Mouse (Mus musculus) embryonic facial prominence, embryonic 11.5 days (tissue): ENCODE measurements around the gene Hoxa10. TPM values are rescaled to one million over a fixed set of nuclear protein-coding genes. Genes with fewer than 3 reads are reported as not detected.

ENCODE experiments used
- ATAC-seq: fragments of 200-750 bp; cut with Nextera tagmentation; replicated peaks from 2 replicates; pipeline ENCODE4 v1.8.0; 2017; ENCODE audit warnings: low read depth; ENCODE audit not compliant: insufficient number of reproducible peaks, low FRiP score, low TSS enrichment
- DNase-seq: peaks from one replicate; pipeline ENCODE4 v3.0.0-alpha.2; 2015; ENCODE audit warnings: low spot score
- H3K27ac ChIP-seq: fragments of 300-500 bp; sonication (generic); replicated peaks from 2 replicates; pipeline ENCODE4 v1.5.1; 2014; ENCODE audit warnings: mild to moderate bottlenecking, low read depth, low read length, control low read depth
- H3K27me3 ChIP-seq: fragments of 300-500 bp; sonication (generic); 2 replicates; pipeline ENCODE4 v1.6.1; 2014; ENCODE audit warnings: mild to moderate bottlenecking, low read length, moderate library complexity, mixed read lengths; ENCODE audit not compliant: control insufficient read depth, insufficient read depth
- H3K36me3 ChIP-seq: fragments of 300-500 bp; sonication (generic); replicated peaks from 2 replicates; pipeline ENCODE4 v1.6.1; 2014; ENCODE audit warnings: low read depth, mild to moderate bottlenecking, low read length, moderate library complexity, mixed read lengths; ENCODE audit not compliant: control insufficient read depth, insufficient read depth
- H3K4me1 ChIP-seq: fragments of 300-500 bp; sonication (generic); 2 replicates; pipeline ENCODE4 v1.6.1; 2014; ENCODE audit warnings: low read length, mixed read lengths; ENCODE audit not compliant: control insufficient read depth, insufficient read depth
- H3K4me2 ChIP-seq: fragments of 300-500 bp; sonication (generic); 2 replicates; pipeline ENCODE4 v1.6.1; 2014; ENCODE audit warnings: low read depth, mild to moderate bottlenecking, control low read depth, low read length, moderate library complexity
- H3K4me3 ChIP-seq: fragments of 300-500 bp; sonication (generic); 2 replicates; pipeline ENCODE4 v1.5.1; 2014; ENCODE audit warnings: low read depth, low read length, control low read depth
- H3K9ac ChIP-seq: fragments of 300-500 bp; sonication (generic); replicated peaks from 2 replicates; pipeline ENCODE4 v1.6.1; 2014; ENCODE audit warnings: mild to moderate bottlenecking, control low read depth, low read length
- H3K9me3 ChIP-seq: fragments of 300-500 bp; sonication (generic); replicated peaks from 2 replicates; pipeline ENCODE4 v1.6.1; 2016; ENCODE audit warnings: mild to moderate bottlenecking, low read length, inconsistent platforms, mixed read lengths; ENCODE audit not compliant: control insufficient read depth
- WGBS: fragments of 180-500 bp; shearing (Covaris S2); extraction: QIAGEN DNeasy Blood & Tissue Kit; methylation state at CpG from one replicate; pipeline ENCODE4 v1.1.7; 2014; 5-methylcytosine and 5-hydroxymethylcytosine counted together
- polyA plus RNA-seq: library from polyadenylated mRNA; unstranded; fragments of >200 nt; fragmentation: Nextera tagmentation; extraction: Ambion mirVana; gene quantifications from 2 replicates; pipeline ENCODE4 v1.2.1, GENCODE M21; 2014

The Hoxa10 gene
- polyA plus RNA-seq, 1 experiment from 2014 or later: not detected

GRCm38 (mm10) chr6:52266666-52266985 is 26.0 kb upstream of the Hoxa10 start:
- no peak overlapping the region for H3K9ac ChIP-seq
- H3K4me1 ChIP-seq: no peaks in the 10 kb centered on the region
- H3K4me2 ChIP-seq: no peak overlapping the region
- no peak overlapping the region for H3K27ac ChIP-seq
- peaks cover 85% of the 10 kb centered on the region for H3K27me3 ChIP-seq
- ATAC-seq (no peak), DNase-seq (no peak)
- no peaks in the 10 kb centered on the region for H3K36me3 ChIP-seq
- 2% methylated on average over 9 of the region's 9 CpGs for WGBS
- no peaks in the 10 kb centered on the region for H3K9me3 ChIP-seq
- no peak overlapping the region for H3K4me3 ChIP-seq

- Histone ChIP-seq H3K27me3 (peaks cover 83% of the 10 kb centered on the region), H3K4me3 (no peak overlapping the region), H3K9ac (no peak overlapping the region), H3K9me3 (no peaks in the 10 kb centered on the region), H3K27ac (no peak overlapping the region), H3K4me1 (no peaks in the 10 kb centered on the region), H3K36me3 (no peaks in the 10 kb centered on the region), H3K4me2 (no peak overlapping the region)
- DNase-seq (peak; percentile 23), ATAC-seq (no peak)
- under 1% methylated on average over 19 of the region's 19 CpGs for WGBS
These were observed 25.4 kb upstream of the Hoxa10 start for GRCm38 (mm10) chr6:52265913-52266665.

- Histone ChIP-seq H3K9ac (no peak overlapping the region), H3K9me3 (no peaks in the 10 kb centered on the region), H3K36me3 (no peaks in the 10 kb centered on the region), H3K4me2 (no peak overlapping the region), H3K4me1 (peaks cover 5% of the 10 kb centered on the region; the same call in 1 of the 2 replicates), H3K27me3 (peaks cover 82% of the 10 kb centered on the region), H3K4me3 (no peak overlapping the region), H3K27ac (no peak overlapping the region)
- WGBS: 2% methylated on average over 18 of the region's 18 CpGs
- no peak for ATAC-seq
- DNase-seq: peak; percentile 19
These were observed 24.8 kb upstream of the Hoxa10 start for GRCm38 (mm10) chr6:52265306-52265912.

GRCm38 (mm10) chr6:52264106-52264790 is 23.6 kb upstream of the Hoxa10 start:
- no peak overlapping the region for H3K27ac ChIP-seq
- H3K4me2 ChIP-seq: no peak overlapping the region
- WGBS: 0% methylated on average over 5 of the region's 5 CpGs
- H3K9me3 ChIP-seq: no peaks in the 10 kb centered on the region
- peaks cover 5% of the 10 kb centered on the region; the same call in 1 of the 2 replicates for H3K4me1 ChIP-seq
- ATAC-seq (no peak), DNase-seq (no peak)
- no peaks in the 10 kb centered on the region for H3K36me3 ChIP-seq
- no peak overlapping the region for H3K9ac ChIP-seq
- H3K27me3 ChIP-seq: peaks cover 84% of the 10 kb centered on the region
- H3K4me3 ChIP-seq: no peak overlapping the region

- WGBS: 2% methylated on average over 6 of the region's 6 CpGs
- DNase-seq (peak; percentile 20), ATAC-seq (no peak)
- Histone ChIP-seq H3K27me3 (peaks cover 84% of the 10 kb centered on the region), H3K9ac (no peak overlapping the region), H3K4me3 (no peak overlapping the region), H3K4me2 (no peak overlapping the region), H3K4me1 (peaks cover 5% of the 10 kb centered on the region; the same call in 1 of the 2 replicates), H3K27ac (no peak overlapping the region), H3K9me3 (no peaks in the 10 kb centered on the region), H3K36me3 (no peaks in the 10 kb centered on the region)
These were observed 22.6 kb upstream of the Hoxa10 start for GRCm38 (mm10) chr6:52263321-52263585.

GRCm38 (mm10) chr6:52262463-52263320 is 22.0 kb upstream of the Hoxa10 start:
- 2% methylated on average over 24 of the region's 24 CpGs for WGBS
- no peaks in the 10 kb centered on the region for H3K36me3 ChIP-seq
- DNase-seq: peak; percentile 25
- H3K27me3 ChIP-seq: peaks cover 82% of the 10 kb centered on the region
- no peak overlapping the region for H3K4me3 ChIP-seq
- H3K4me1 ChIP-seq: peaks cover 5% of the 10 kb centered on the region; the same call in 1 of the 2 replicates
- no peak overlapping the region for H3K27ac ChIP-seq
- no peaks in the 10 kb centered on the region for H3K9me3 ChIP-seq
- no peak for ATAC-seq
- no peak overlapping the region for H3K4me2 ChIP-seq
- no peak overlapping the region for H3K9ac ChIP-seq

- Histone ChIP-seq H3K4me2 (no peak overlapping the region), H3K27ac (no peak overlapping the region), H3K27me3 (peaks cover 85% of the 10 kb centered on the region), H3K9ac (no peak overlapping the region), H3K36me3 (no peaks in the 10 kb centered on the region), H3K9me3 (no peaks in the 10 kb centered on the region), H3K4me1 (peaks cover 5% of the 10 kb centered on the region; the same call in 1 of the 2 replicates), H3K4me3 (no peak overlapping the region)
- DNase-seq: no peak
- under 1% methylated on average over 9 of the region's 9 CpGs for WGBS
- no peak for ATAC-seq
These were observed 21.3 kb upstream of the Hoxa10 start for GRCm38 (mm10) chr6:52261751-52262462.
